Mouse (Mus musculus): ENCODE results near the gene Furin. TPM values are rescaled to one million over a fixed set of nuclear protein-coding genes. Genes with fewer than 3 reads are reported as not detected.

The Furin gene
- total and polyA plus RNA-seq, 3 experiments, result 13.7 to 32.3 TPM; not detected in 1

DNA sequence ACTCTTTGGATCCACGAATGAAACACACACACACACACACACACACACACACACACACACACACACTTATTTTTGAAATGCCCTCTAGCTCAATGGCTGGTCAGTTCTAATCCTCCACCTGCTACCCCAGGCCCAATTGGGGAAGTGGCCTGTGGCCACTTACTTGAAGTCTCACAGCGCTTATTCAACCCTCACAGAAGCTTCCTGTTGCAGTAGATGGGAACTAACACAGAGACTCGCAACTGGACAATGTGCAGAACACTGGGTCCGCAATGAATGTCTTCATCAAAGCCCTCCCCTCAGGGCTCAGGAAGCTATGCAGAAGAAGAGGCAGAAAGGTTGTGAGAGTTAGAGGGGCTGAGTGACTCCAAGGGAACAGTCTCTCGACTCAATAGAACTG is 22.5 kb upstream of the Furin start:
- no peak overlapping the region for H3K9ac ChIP-seq (ENCODE audit: control insufficient read depth, low read depth, low read length, poor library complexity, severe bottlenecking)
- H3K36me3 ChIP-seq (ENCODE audit: control insufficient read depth in 1 of 2, insufficient read depth in 2 of 2, low read length in 2 of 2), result no peaks in the 10 kb centered on the region; a peak in 1 of 4 replicates
- no peak for TF ChIP-seq SMC3 (IDR thresholded peaks at IDR 0.05; ENCODE audit: low read depth, low read length)
- TF ChIP-seq MYC (IDR thresholded peaks at IDR 0.05; ENCODE audit: low read depth, low read length), result no peak
- no peak for TF ChIP-seq NRF1 (IDR thresholded peaks at IDR 0.05; ENCODE audit: insufficient read depth, low read depth, low read length, poor library complexity, severe bottlenecking)
- TF ChIP-seq TAL1 (IDR thresholded peaks at IDR 0.05; ENCODE audit: low read length), result no peak
- no peak for TF ChIP-seq ZMIZ1 (IDR thresholded peaks at IDR 0.05; ENCODE audit: low read depth, low read length)
- no peak for TF ChIP-seq HCFC1 (IDR thresholded peaks at IDR 0.05; ENCODE audit: low read depth, low read length)
- TF ChIP-seq MAZ (IDR thresholded peaks at IDR 0.05; ENCODE audit: low read depth, low read length), result no peak
- TF ChIP-seq ETS1 (IDR thresholded peaks at IDR 0.05; ENCODE audit: low read depth, low read length), result no peak
- TF ChIP-seq MAX (IDR thresholded peaks at IDR 0.05; ENCODE audit: low read length), result no peak
- TF ChIP-seq ZNF384 (IDR thresholded peaks at IDR 0.05; ENCODE audit: low read depth, low read length), result no peak
- peaks cover 0 to 5% of the 10 kb centered on the region in 2 experiments; a peak in 1 of 4 replicates for H3K4me1 ChIP-seq (ENCODE audit: control insufficient read depth in 1 of 2, insufficient read depth in 2 of 2, low read length in 2 of 2)
- DNase-seq (ENCODE audit: low read depth, low spot score), result no peak
- no peaks in the 10 kb centered on the region for H3K27me3 ChIP-seq (ENCODE audit: control insufficient read depth in 1 of 2, insufficient read depth in 2 of 2, low read length in 2 of 2)
- H3K27ac ChIP-seq (ENCODE audit: control insufficient read depth, low read depth, low read length), result no peak overlapping the region
- no peaks in the 10 kb centered on the region for H3K79me2 ChIP-seq (ENCODE audit: control insufficient read depth, insufficient read depth, low read length, poor library complexity)
- no peak overlapping the region for H3K4me3 ChIP-seq (ENCODE audit: control insufficient read depth in 1 of 2, insufficient read depth in 1 of 2, low read depth in 2 of 2, low read length in 2 of 2)
- no peaks in the 10 kb centered on the region for H3K9me3 ChIP-seq (replicated peaks; ENCODE audit: insufficient read depth, low read length)

DNA sequence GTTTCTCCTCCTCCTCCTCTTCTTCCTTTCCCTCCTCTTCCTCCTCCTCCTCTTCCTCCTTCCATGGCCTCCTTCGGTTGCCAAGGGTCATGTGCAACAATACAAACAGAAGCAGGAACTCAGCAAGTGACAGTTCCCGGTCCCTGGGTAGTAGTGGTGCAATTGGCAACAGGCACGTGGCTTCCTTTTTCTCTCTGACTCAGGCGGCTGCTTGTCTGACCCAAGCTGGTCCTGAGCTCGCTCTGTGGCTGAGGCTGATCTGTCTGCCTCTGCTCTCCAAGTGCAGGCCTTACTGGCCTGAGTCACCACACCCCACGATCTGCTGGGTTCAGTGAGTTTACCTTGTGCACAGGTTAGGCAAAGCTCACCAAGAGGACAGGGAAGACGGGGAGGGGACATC is 21.1 kb upstream of the Furin start:
- Histone ChIP-seq H3K9ac (ENCODE audit: control insufficient read depth, low read depth, low read length, poor library complexity, severe bottlenecking) (peak overlapping the region; percentile 22; the same call in 1 of the 2 replicates), H3K4me3 (ENCODE audit: control insufficient read depth in 1 of 2, insufficient read depth in 1 of 2, low read depth in 2 of 2, low read length in 2 of 2) (no peak overlapping the region), H3K79me2 (ENCODE audit: control insufficient read depth, insufficient read depth, low read length, poor library complexity) (no peaks in the 10 kb centered on the region), H3K27me3 (ENCODE audit: control insufficient read depth in 1 of 2, insufficient read depth in 2 of 2, low read length in 2 of 2) (no peaks in the 10 kb centered on the region), H3K9me3 (replicated peaks; ENCODE audit: insufficient read depth, low read length) (no peaks in the 10 kb centered on the region), H3K4me1 (ENCODE audit: control insufficient read depth in 1 of 2, insufficient read depth in 2 of 2, low read length in 2 of 2) (peaks cover 0 to 13% of the 10 kb centered on the region in 2 experiments; a peak in 2 of 4 replicates), H3K27ac (ENCODE audit: control insufficient read depth, low read depth, low read length) (peak overlapping the region; percentile 27; the same call in 1 of the 2 replicates), H3K36me3 (ENCODE audit: control insufficient read depth in 1 of 2, insufficient read depth in 2 of 2, low read length in 2 of 2) (no peaks in the 10 kb centered on the region; a peak in 1 of 4 replicates)
- peak; percentile 56 for DNase-seq (ENCODE audit: low read depth, low spot score)
- TF ChIP-seq TAL1 (IDR thresholded peaks at IDR 0.05; ENCODE audit: low read length) (no peak), BHLHE40 (IDR thresholded peaks at IDR 0.05; ENCODE audit: borderline replicate concordance, low read depth, low read length) (peak; percentile 28; the same call in 1 of the 2 replicates), SIN3A (IDR thresholded peaks at IDR 0.05; ENCODE audit: low read length) (0 out of 2 replicates have a peak, but pooled peaks have one; percentile 30), MAX (IDR thresholded peaks at IDR 0.05; ENCODE audit: low read length) (peak; percentile 77), RAD21 (IDR thresholded peaks at IDR 0.05; ENCODE audit: low read depth, low read length) (no peak), MXI1 (IDR thresholded peaks at IDR 0.05; ENCODE audit: low read depth, low read length) (peak; percentile 74), GATA1 (IDR thresholded peaks at IDR 0.05; ENCODE audit: low read depth, low read length) (no peak), USF1 (IDR thresholded peaks at IDR 0.05; ENCODE audit: low read depth, low read length) (peak; percentile 67)

Measured in MEL (cell line).